Mouse (Mus musculus): ENCODE measurements around the gene Dnase1l3. TPM values are rescaled to one million over a fixed set of nuclear protein-coding genes. Genes with fewer than 3 reads are reported as not detected.

Dnase1l3 gene
- polyA plus RNA-seq, 1 experiment, result not detected

DNA sequence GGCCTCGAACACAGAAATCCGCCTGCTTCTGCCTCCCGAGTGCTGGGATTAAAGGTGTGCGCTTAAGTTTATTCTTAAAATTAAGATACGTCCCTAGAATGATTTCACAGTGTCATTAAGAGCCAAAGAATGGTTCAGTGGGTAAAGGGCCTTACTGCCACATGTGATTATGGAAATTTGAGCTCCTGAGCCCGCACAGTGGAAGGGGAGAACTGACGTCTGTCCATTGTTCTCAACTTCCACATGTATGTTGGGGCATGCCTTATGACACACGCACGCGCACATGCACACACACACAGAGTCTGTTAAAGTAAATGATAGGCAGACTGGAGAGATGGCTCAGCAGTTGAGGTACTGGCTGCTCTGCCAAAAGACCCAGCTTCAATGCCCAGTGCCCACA lies 30.6 kb upstream of the Dnase1l3 start:
- TF ChIP-seq GATA1 (IDR thresholded peaks at IDR 0.05; ENCODE audit: low read length), result no peak

DNA sequence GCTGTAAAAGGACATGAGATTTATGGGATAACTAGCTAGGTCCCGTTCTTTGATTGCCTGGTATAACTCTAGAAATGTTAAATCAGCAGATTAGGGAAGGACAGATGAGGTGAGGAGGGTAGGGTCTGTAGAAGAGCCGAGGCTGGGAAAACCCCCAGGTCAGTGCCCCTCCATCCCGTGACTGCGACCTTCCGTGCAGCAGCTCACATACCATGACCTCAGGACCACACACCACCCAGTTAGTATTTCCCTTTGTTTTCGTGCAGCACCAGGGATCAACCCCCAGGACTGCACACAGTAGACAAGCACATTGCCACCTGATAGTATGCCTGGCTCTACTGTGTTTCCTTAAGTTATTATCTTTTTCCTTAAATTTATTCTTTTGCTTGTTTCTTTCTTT lies 30.1 kb upstream of the Dnase1l3 start:
- no peak for TF ChIP-seq GATA1 (IDR thresholded peaks at IDR 0.05; ENCODE audit: low read length)

DNA sequence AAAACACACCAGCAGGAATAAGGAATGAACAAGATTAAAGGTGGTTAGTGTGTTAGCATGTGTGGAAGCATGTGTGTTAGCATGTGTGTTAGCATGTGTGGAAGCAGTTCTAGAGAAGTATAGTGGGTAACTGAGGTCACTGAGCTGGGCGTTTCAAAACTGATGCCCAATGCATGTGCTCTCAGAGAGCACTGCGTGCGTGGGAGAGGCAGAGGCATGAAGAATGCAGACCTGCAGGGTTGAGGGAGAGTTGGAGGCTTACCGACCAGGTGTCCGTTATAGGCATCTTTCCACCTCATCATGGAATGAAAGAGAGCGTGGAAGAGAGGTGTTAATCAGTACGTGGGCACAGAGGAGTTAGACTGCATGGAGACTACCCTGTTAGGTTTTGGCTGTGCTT lies 26.2 kb upstream of the Dnase1l3 start:
- TF ChIP-seq GATA1 (IDR thresholded peaks at IDR 0.05; ENCODE audit: low read length), result no peak

DNA sequence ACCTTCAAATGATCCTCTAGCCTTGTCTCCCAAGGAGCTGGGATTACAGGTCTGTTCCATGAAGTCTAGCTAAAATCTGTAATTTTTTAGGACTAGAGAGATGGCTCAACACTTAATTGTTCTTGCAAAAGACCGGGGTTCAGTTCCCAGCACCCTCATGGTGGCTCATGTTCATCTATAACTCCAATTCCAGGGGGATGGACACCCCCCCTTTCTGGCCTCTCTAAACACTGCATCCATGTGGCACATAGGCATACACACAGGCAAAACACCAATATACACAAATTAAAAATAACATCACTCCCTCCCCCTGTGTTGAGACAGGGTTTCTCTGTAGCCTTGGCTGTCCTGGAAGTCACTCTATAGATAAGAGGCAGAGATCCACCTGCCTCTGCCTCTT lies 25.6 kb upstream of the Dnase1l3 start:
- no peak for TF ChIP-seq GATA1 (IDR thresholded peaks at IDR 0.05; ENCODE audit: low read length)

DNA sequence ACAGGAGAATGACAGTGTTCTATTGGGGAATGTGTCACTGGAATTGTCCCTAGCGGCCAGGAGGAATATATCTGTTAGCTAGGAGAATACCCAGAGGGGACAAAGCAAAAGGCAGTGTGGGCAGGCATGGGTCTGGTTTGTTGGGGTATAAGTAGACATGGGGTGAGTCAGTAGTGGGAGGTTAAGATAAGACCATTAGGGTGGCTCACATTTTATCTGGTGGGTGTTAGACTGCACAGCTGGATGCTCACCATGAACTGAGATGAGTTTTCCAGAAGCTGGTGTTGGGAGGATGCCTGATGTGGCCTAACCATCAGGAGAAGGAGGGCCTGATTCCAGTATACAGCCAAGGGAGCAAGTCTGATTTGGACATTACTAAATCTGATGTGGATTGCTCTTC lies 22.6 kb upstream of the Dnase1l3 start:
- TF ChIP-seq GATA1 (IDR thresholded peaks at IDR 0.05; ENCODE audit: low read length), result no peak

DNA sequence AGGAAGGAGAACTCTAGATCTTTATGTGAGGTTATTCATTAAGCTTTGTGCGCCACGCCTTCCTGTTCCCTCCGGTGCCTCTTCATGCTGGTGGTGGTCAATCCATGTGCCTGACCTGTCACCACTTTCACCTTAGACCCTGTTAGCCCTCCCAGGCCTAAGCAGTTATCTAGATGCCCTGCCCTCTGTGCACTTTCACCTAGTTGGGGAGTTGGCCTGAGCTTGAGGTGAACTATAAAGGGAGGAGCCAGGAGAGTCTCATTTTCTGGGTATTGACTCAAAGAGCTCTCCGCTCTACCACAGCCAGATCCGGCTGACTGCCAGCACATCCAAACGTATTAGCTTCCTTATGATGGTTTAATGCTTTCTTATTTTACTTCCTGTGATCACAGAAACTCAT lies 21.9 kb upstream of the Dnase1l3 start:
- TF ChIP-seq GATA1 (IDR thresholded peaks at IDR 0.05; ENCODE audit: low read length), result no peak

DNA sequence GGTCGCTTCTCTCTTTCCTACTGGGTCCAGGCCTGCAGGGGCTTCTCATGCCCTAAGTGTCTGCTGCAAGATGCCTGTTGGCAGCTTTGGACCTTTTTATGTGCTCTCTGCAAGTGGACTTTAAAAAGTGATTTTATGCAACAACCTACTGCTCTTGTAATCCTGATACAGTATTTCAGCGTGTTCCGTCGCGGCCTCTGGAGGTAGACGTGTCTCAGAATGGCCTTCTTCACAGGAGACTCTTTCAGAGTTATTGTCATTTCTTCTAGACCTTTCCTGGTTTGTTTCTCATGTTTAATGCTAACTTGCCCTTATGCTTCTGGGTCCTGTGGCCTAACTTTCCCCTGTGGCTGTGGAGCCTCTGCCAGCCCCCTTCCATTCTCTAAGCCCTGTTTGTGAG lies 21.4 kb upstream of the Dnase1l3 start:
- no peak for TF ChIP-seq GATA1 (IDR thresholded peaks at IDR 0.05; ENCODE audit: low read length)

DNA sequence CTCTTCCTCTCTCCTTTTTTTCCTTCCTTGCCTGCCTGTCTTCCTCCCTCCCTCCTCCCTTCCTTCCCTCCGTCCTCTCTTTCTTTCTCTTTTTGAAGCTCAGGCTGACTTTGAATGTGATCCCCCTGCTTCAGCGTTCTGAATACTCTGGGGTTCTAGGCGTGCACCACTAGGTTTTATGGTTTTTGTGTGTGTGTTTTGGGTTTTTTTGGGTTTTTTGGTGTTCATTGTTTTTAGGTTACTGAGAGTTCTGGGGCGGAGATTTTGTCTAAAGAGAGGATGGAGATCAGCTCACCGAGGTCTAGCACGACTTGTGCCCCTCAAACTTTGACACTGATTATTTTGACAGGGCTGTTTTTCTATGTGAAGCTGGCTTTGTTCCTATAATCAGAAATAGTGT lies 17.6 kb upstream of the Dnase1l3 start:
- TF ChIP-seq GATA1 (IDR thresholded peaks at IDR 0.05; ENCODE audit: low read length), result no peak

DNA sequence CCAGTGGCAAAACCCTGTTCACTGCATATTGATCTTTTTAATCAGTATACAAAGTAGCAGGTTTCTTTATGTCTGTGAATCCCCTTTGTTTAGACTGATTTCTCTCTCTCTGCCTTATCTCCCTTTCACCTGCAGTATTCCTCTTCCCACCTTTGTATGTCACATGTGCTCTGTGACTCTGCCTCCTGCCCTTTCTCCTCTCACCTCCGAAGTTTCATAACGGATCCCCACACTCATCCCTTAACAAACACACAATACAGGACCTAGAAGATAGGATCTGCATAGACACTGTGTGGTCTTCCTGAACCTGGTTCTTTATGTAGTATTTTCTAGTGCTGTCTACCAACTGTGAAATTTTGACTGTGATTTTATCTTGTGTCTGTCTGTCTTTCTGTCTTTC lies 16.9 kb upstream of the Dnase1l3 start:
- TF ChIP-seq GATA1 (IDR thresholded peaks at IDR 0.05; ENCODE audit: low read length), result no peak

DNA sequence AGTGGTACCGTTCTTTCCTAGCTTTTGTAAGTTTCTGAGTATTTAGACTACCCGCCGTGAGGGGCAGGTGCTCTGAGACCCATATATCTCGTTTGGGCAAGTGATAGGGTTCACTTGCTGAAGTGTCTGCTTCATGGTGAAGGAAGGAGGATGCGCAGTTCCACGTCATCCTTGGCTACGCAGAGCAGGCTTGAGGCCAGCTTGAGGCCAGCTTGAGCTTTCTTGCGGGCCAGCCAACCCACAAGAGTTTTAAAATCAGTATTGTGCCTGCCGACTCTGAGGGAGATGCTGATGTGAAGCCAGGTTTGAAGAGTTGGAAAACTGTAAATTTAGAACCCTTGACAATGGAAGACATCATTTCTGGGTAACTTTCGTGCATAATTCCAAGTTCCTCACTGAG lies 13.6 kb upstream of the Dnase1l3 start:
- TF ChIP-seq GATA1 (IDR thresholded peaks at IDR 0.05; ENCODE audit: low read length), result no peak

DNA sequence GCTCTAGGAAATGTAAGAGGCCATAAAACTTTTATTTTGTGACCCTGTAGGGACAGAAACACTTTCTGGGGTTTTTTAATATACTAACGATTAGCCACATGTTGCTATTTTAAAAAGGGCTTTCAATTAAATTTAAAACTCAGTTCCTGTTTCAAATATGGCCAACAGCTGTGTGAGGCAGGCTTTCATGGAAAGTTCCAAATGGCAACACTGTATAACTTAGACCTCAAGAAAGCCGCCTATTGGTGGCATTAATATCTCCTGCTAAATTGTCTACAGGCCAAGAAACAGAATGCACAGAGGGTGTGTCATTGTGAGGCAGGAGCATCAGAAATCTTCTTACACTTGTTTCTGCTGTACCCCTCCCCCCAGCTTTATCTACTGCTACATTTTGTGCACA lies 13.1 kb upstream of the Dnase1l3 start:
- TF ChIP-seq GATA1 (IDR thresholded peaks at IDR 0.05; ENCODE audit: low read length), result no peak

DNA sequence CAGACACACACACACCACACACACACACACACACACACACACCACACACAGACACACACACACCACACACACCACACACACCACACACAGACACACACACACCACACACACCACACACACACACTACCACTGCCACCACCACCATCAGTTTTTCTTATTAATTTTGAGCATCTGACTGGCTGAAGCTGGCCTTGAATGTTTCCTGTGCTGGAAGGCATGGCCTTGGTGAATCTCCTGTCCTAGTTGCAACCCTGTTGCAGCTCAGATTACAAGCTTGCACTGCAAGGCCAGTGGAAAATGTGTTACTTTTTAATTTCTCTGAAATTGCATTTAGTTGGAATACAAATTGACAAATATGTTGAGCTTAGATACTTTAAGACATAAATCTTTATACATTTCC lies 12.7 kb upstream of the Dnase1l3 start:
- no peak for TF ChIP-seq GATA1 (IDR thresholded peaks at IDR 0.05; ENCODE audit: low read length)

DNA sequence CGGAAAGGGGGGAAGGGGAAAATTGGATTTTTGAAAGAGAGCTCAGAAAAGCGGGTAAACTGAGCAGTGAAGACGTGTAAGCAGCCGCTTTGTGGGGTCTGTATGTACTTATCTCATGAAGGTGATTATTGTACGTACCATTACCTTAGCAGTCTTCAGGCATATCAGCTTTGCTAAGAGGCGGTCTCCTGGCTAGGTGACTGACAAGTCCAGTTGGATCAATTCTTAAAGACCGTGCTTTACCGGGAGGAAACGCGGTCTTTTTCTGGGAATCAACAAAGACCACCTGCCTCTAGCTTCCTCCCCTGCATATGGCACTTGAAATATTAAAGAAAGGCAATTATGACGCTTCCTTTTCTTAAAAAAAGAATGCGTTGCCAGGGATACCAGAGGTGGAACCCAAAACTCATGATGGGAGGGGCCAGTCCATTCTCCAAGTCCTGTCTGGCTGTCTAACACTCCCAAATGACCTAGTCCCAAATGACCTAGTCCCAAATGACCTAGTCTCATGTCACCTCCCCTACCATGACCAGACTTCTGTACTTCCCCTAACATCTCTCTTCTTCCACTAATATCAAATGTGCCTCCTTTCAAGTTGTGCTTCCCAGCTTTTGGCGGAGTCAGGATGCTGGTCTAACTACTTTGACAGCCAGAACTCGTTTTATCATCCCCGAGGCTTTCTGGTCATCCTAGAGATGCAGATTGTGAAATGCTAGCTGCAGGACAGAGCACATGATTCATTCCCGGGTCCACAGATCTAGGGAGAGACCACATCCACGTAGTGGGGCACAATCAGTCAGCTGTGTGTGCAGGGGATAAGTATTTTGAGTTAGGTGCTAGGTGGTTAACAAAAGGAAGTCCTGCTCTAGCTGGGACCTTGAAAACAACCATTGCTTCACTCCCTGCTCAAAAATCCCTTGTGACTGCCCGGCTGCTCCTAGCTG lies 9.6 kb upstream of the Dnase1l3 start:
- no peak for TF ChIP-seq GATA1 (IDR thresholded peaks at IDR 0.05; ENCODE audit: low read length)

DNA sequence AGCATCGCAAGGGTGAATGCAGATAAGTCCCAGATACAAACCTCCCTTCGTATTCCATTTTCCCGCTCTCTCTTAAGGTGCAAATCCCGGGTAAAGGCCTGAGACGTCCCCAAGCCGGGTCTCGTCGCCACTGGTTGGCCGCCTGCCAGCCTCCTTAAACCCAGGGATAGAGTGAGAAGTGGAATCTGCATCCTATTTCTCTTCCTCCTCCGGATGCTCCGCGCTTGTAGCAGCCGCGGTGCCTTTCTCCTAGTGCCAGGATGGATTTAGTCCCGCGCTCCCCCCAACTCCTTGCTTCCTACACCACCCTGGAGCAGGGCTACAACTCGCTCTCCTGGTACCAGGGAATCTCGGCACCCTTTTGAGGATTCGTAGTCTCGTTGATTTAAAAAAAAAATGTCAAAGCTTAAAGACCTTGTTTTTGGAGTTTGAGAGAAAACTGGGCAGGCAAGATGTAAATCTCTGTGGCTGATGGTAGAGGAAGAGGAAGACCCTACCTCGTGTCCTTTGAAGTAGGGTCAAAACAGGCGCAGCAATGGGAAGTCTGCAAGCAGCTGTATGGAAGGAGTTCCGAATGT lies 8.8 kb upstream of the Dnase1l3 start:
- TF ChIP-seq GATA1 (IDR thresholded peaks at IDR 0.05; ENCODE audit: low read length), result no peak

DNA sequence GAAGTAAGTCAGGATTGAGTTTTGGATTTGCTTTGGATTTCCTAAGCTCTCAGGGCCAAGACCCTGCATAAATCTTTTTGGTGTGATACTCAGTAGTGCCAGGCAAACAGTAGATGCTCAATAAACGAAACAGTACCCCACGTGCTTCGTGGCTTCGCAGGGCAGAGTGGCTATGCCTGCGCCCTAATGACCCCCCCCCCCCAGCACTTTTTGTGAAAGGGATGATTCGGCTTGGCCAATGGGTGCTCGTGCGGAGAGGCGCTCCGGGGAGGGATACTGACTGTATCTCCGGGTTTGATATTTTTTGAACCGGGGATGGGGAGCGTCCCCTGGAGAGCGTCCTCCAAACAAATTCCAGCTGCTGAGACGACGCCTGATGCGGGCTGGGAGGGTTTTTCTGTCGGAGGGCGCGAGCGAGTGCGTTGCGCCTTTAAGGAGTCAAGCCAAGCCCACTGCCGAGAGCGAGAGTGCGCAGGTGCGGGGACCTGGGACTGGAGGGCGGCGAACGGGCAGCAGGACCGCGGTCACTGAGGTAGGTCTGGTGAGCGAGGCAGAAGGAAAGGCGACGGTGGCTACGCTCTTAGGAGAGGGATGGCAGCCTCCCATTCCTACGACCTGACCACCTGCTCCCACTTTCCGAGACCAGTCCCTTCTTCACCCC lies 8.2 kb upstream of the Dnase1l3 start, which contains the start of gene Abhd6:
Gene Abhd6 (plus strand): TSS at position 471 of the 661 bp plus-strand sequence.
- TF ChIP-seq GATA1 (IDR thresholded peaks at IDR 0.05; ENCODE audit: low read length), result no peak

Data from G1E-ER4 (cell line).